Mouse (Mus musculus): ENCODE data around the gene Ptchd3.

- TF ChIP-seq CTCF (IDR thresholded peaks at IDR 0.05; ENCODE audit: borderline replicate concordance, extremely low read depth, insufficient read depth, insufficient read length), result no peak
- no peak for TF ChIP-seq POLR2A (IDR thresholded peaks at IDR 0.05; ENCODE audit: borderline replicate concordance, extremely low read depth, insufficient read depth, insufficient read length, poor library complexity, severe bottlenecking)
Measured at GRCm38 (mm10) chr11:121804258-121805027, 25.6 kb upstream of the Ptchd3 start.

Data from brain, embryonic 14.5 days (tissue).